Comparison of ENCODE assay signal across 9 mouse cellular contexts in the genomic region with DNA sequence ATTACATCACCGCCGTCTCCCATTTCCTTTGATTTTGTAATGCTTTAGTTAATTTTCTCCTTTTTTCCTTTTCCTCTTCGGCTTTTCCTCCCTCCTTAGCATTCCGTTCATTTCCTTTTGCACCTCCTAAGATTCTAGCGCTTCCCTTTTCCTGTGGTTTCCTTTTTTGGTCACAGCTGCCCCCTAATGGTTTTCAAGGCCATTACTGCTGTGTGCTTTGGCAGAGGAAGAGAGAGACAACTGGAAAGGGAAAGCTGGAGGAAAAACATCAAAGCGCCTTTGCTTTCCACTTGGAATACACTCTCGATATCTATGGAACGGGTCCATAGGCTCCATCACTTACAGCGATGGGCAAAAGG. TPM values are rescaled to one million over a fixed set of nuclear protein-coding genes. Genes with fewer than 3 reads are reported as not detected.
A peak's percentile ranks its signal among the peaks of the same experiment; 100 is the strongest.
DNase-seq lines count a peak whose midpoint lies in the region; ATAC-seq and TF ChIP-seq lines count a peak whose summit lies in the region.
"Had no signal": no experiment of that assay in that cellular context is flagged by ENCODE, and none has a peak within 500 bp of the region (broad histone marks: within the 10 kb centered on the region; RNA-seq: fewer than 3 reads in every experiment).

No protein-coding gene starts in this region.

- in situ Hi-C loops in ES-E14 (cut with MboI; ENCODE audit: low sequenced_read_pairs in 2 of 2, unreplicated experiment in 2 of 2), result no loop called here

- H3K27ac ChIP-seq in cerebellum, adult 2 months (ENCODE audit: insufficient read depth, low read length), result no peak overlapping the region
- no peak overlapping the region for H3K27ac ChIP-seq in ES-E14 (ENCODE audit: insufficient read depth, low read depth, low read length, poor library complexity, severe bottlenecking)
- no peak overlapping the region for H3K27ac ChIP-seq in forebrain, postnatal 0 days (ENCODE audit: low read depth, low read length)
- no peak overlapping the region for H3K27ac ChIP-seq in kidney, postnatal 0 days
- H3K27ac ChIP-seq in midbrain, embryonic 11.5 days (ENCODE audit: low read depth, low read length), result no peak overlapping the region
- H3K27ac ChIP-seq: embryonic facial prominence, embryonic 12.5 days had no signal

- H3K4me1 ChIP-seq in cerebellum, adult 2 months (ENCODE audit: control insufficient read depth, insufficient read depth, low read length), result no peaks in the 10 kb centered on the region
- no peaks in the 10 kb centered on the region for H3K4me1 ChIP-seq in ES-E14 (ENCODE audit: control insufficient read depth in 2 of 2, insufficient read depth in 2 of 2, low read length in 2 of 2, poor library complexity in 1 of 2)
- no peaks in the 10 kb centered on the region for H3K4me1 ChIP-seq in forebrain, postnatal 0 days (ENCODE audit: insufficient read depth)
- no peaks in the 10 kb centered on the region for H3K4me1 ChIP-seq in kidney, postnatal 0 days (replicated peaks; ENCODE audit: insufficient read depth, low read length)
- peaks cover 4% of the 10 kb centered on the region; the same call in 1 of the 2 replicates for H3K4me1 ChIP-seq in midbrain, embryonic 11.5 days (ENCODE audit: control insufficient read depth, insufficient read depth, low read length)

- 23% methylated on average over 9 of the region's 9 CpGs for WGBS in cerebellum, adult 2 months
- 16% methylated on average over 9 of the region's 9 CpGs for WGBS in forebrain, postnatal 0 days
- WGBS in kidney, postnatal 0 days, result 15% methylated on average over 9 of the region's 9 CpGs
- WGBS in midbrain, embryonic 11.5 days, result 24% methylated on average over 9 of the region's 9 CpGs

- no peak for TF ChIP-seq POLR2A in cerebellum, adult 2 months (IDR thresholded peaks at IDR 0.05; ENCODE audit: borderline replicate concordance, insufficient read depth, low read length)

- no peaks in the 10 kb centered on the region for H3K27me3 ChIP-seq in cerebellum, adult 2 months (ENCODE audit: control insufficient read depth, insufficient read depth, low read length)
- peaks cover 10% of the 10 kb centered on the region for H3K27me3 ChIP-seq in forebrain, postnatal 0 days (ENCODE audit: insufficient read depth, low read length)
- H3K27me3 ChIP-seq in kidney, postnatal 0 days (ENCODE audit: insufficient read depth, low read length), result no peaks in the 10 kb centered on the region
- H3K27me3 ChIP-seq in midbrain, embryonic 11.5 days (ENCODE audit: control insufficient read depth, insufficient read depth, low read length), result peaks cover 7% of the 10 kb centered on the region
- H3K27me3 ChIP-seq: embryonic facial prominence, embryonic 12.5 days had no signal

- H3K9me3 ChIP-seq in ES-E14 (ENCODE audit: control insufficient read depth, insufficient read depth, low read depth, low read length), result no peaks in the 10 kb centered on the region
- H3K9me3 ChIP-seq in forebrain, postnatal 0 days (ENCODE audit: low read length), result no peaks in the 10 kb centered on the region
- H3K9me3 ChIP-seq in kidney, postnatal 0 days (replicated peaks; ENCODE audit: low read length), result no peaks in the 10 kb centered on the region
- H3K9me3 ChIP-seq in midbrain, embryonic 11.5 days (ENCODE audit: control insufficient read depth, low read length), result no peaks in the 10 kb centered on the region
- H3K9me3 ChIP-seq: embryonic facial prominence, embryonic 12.5 days had no signal

- H3K36me3 ChIP-seq in ES-E14 (ENCODE audit: control insufficient read depth, insufficient read depth, low read length, poor library complexity, severe bottlenecking), result no peaks in the 10 kb centered on the region
- no peaks in the 10 kb centered on the region for H3K36me3 ChIP-seq in forebrain, postnatal 0 days (ENCODE audit: insufficient read depth)
- no peaks in the 10 kb centered on the region for H3K36me3 ChIP-seq in kidney, postnatal 0 days (ENCODE audit: insufficient read depth, low read length)
- no peaks in the 10 kb centered on the region for H3K36me3 ChIP-seq in midbrain, embryonic 11.5 days (ENCODE audit: control insufficient read depth, insufficient read depth, low read length)
- H3K36me3 ChIP-seq: embryonic facial prominence, embryonic 12.5 days had no signal

- ATAC-seq in forebrain, postnatal 0 days, result peak; percentile 77; the same call in 1 of the 2 replicates
- ATAC-seq in kidney, postnatal 0 days (replicated peaks; ENCODE audit: low FRiP score, low read depth), result 0 out of 2 replicates have a peak, but pooled peaks have one; percentile 23
- peak; percentile 67; the same call in 1 of the 2 replicates for ATAC-seq in midbrain, embryonic 11.5 days (ENCODE audit: low FRiP score)

- H3K4me2 ChIP-seq in forebrain, postnatal 0 days (ENCODE audit: low read depth), result 0 out of 2 replicates have a peak overlapping the region, but pooled peaks have one; percentile 5
- peak overlapping the region; percentile 13 for H3K4me2 ChIP-seq in kidney, postnatal 0 days (ENCODE audit: low read length)
- no peak overlapping the region for H3K4me2 ChIP-seq in midbrain, embryonic 11.5 days
- H3K4me2 ChIP-seq: embryonic facial prominence, embryonic 12.5 days had no signal

- peak in 1 of 2 experiments; percentile 20 for DNase-seq in cerebellum, adult 2 months
- no peak for DNase-seq in cerebellum, adult 11 months
- no peak for DNase-seq in ES-E14 (ENCODE audit: low read depth, low spot score)
- peak; percentile 85 for DNase-seq in forebrain, postnatal 0 days
- DNase-seq in kidney, postnatal 0 days (ENCODE audit: low spot score), result peak; percentile 95
- DNase-seq in midbrain, embryonic 11.5 days (ENCODE audit: low spot score, missing footprints), result peak; percentile 91
- no peak for DNase-seq in adrenal gland, postnatal 4 days (ENCODE audit: low spot score in 2 of 2)
- no peak for DNase-seq in left cerebral cortex, adult 8-10 months (ENCODE audit: low spot score in 2 of 2)

- TF ChIP-seq CTCF in cerebellum, adult 2 months (IDR thresholded peaks at IDR 0.05; ENCODE audit: borderline replicate concordance, insufficient read depth, low read depth, low read length), result peak; percentile 37; the same call in 1 of the 2 replicates
- TF ChIP-seq CTCF in forebrain, postnatal 0 days (IDR thresholded peaks at IDR 0.05; ENCODE audit: low read depth), result peak; percentile 91
- TF ChIP-seq CTCF in kidney, postnatal 0 days (IDR thresholded peaks at IDR 0.05; ENCODE audit: low read depth), result peak; percentile 92

- H3K4me3 ChIP-seq in cerebellum, adult 2 months (replicated peaks; ENCODE audit: insufficient read depth, low read depth, low read length), result no peak overlapping the region
- H3K4me3 ChIP-seq in ES-E14 (ENCODE audit: insufficient read depth in 1 of 2, low read depth in 1 of 2, low read length in 2 of 2, poor library complexity in 1 of 2, severe bottlenecking in 1 of 2), result no peak overlapping the region
- no peak overlapping the region for H3K4me3 ChIP-seq in forebrain, postnatal 0 days (ENCODE audit: low read depth, low read length)
- H3K4me3 ChIP-seq in kidney, postnatal 0 days (replicated peaks; ENCODE audit: low read depth, low read length), result no peak overlapping the region
- H3K4me3 ChIP-seq in midbrain, embryonic 11.5 days (ENCODE audit: low read depth, low read length), result no peak overlapping the region
- H3K4me3 ChIP-seq: embryonic facial prominence, embryonic 12.5 days had no signal

- H3K9ac ChIP-seq in ES-E14 (ENCODE audit: insufficient read depth, low read depth, low read length, poor library complexity, severe bottlenecking), result no peak overlapping the region
- no peak overlapping the region for H3K9ac ChIP-seq in forebrain, postnatal 0 days
- H3K9ac ChIP-seq in kidney, postnatal 0 days (ENCODE audit: low read depth, low read length), result no peak overlapping the region
- no peak overlapping the region for H3K9ac ChIP-seq in midbrain, embryonic 11.5 days (ENCODE audit: low read length)
- H3K9ac ChIP-seq: embryonic facial prominence, embryonic 12.5 days had no signal

TF ChIP-seq in ES-E14, 5 proteins besides CTCF, POLR2A, EP300 and RAD21:
- TF ChIP-seq ZC3H11A (IDR thresholded peaks at IDR 0.05; ENCODE audit: borderline replicate concordance, low read depth, low read length), result peak; percentile 46
- no peak for TF ChIP-seq CHD2 (IDR thresholded peaks at IDR 0.05; ENCODE audit: low read depth, low read length)
- no peak for TF ChIP-seq HCFC1 (IDR thresholded peaks at IDR 0.05; ENCODE audit: borderline replicate concordance, insufficient read depth, low read length)
- no peak for TF ChIP-seq ZNF384 (IDR thresholded peaks at IDR 0.05; ENCODE audit: low read depth, low read length)

RNA-seq across cellular contexts. Expression of a gene that starts 6.1 kb away (rescaled TPM):
- 8.5 and 9.1 TPM in 2 replicates for polyA plus RNA-seq in cerebellum, adult 2 months (2012; rRNA removed)
- total RNA-seq in ES-E14 (2012; rRNA removed), result 14.4 and 19.0 TPM in 2 replicates
- 63.2 and 120 TPM in 2 replicates for total RNA-seq in forebrain, postnatal 0 days (2014; rRNA removed)
- polyA plus RNA-seq in forebrain, postnatal 0 days (2015; fragmentation: Nextera tagmentation; extraction: Ambion mirVana), result 16.1 and 31.6 TPM in 2 replicates
- polyA plus RNA-seq in kidney, postnatal 0 days (2015; fragmentation: Nextera tagmentation; extraction: Ambion mirVana), result 5.4 and 5.6 TPM in 2 replicates
- polyA plus RNA-seq in midbrain, embryonic 11.5 days (2014; fragmentation: Nextera tagmentation; extraction: Ambion mirVana), result 12.5 and 13.3 TPM in 2 replicates
- total RNA-seq in adrenal gland, postnatal 4 days (2021), result 10 to 100 TPM; 42.5 to 51.6 TPM
- 10 to 100 TPM; 28.1 to 33.4 (median 29.6) TPM for total RNA-seq in left cerebral cortex, adult 8-10 months (2022)

Comparison
In these comparisons a context has a peak if more than half of its experiments do, and no peak if none do; other contexts are left out.
1. DNase-seq: peak in forebrain, postnatal 0 days (single experiment), kidney, postnatal 0 days (single experiment) and midbrain, embryonic 11.5 days (single experiment); none in cerebellum, adult 11 months (single experiment), ES-E14 (single experiment), adrenal gland, postnatal 4 days (0 of 2) and left cerebral cortex, adult 8-10 months (0 of 2).
2. CTCF ChIP-seq: peak in every context shown above with its lines; median percentile 92 in kidney, postnatal 0 days; 91 in forebrain, postnatal 0 days; 37 in cerebellum, adult 2 months.
3. ATAC-seq: peak in every context shown above with its lines; median percentile 77 in forebrain, postnatal 0 days; 67 in midbrain, embryonic 11.5 days; 23 in kidney, postnatal 0 days.